Mouse (Mus musculus): ENCODE results near the gene Rhox4e. TPM values are rescaled to one million over a fixed set of nuclear protein-coding genes. Genes with fewer than 3 reads are reported as not detected.
"Not testable (repeated sequence)": the region's sequence is repeated elsewhere in the genome, so short reads cannot be mapped to it uniquely, and the experiment has no call there.

Gene Rhox4e
- total RNA-seq (2017) = not detected in 2 replicates

DNA sequence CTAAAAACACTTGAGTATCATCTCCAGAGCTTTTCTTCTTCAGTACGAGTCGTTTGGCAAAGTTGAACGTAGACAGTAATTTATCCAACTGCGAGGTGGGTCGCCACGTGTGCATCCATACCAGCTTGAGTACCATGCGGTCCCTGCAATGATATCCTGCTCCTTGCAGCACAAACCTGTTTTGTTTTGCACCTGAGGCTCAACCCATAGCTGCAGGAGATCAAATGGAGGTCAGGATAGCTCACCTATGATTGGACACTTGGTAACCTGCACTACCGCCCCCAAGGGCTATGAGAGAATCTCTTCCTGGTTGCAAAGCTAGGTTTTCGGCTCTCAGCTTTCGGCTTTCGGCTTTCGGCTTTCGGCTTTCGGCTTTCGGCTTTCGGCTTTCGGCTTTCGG is at the start of gene Rhox4e:
Rhox4e (plus strand) TSS at position 301 of the 400 bp plus-strand sequence.
- not testable (repeated sequence) for ATAC-seq (replicated peaks in 1 of 2; ENCODE audit: insufficient read depth in 1 of 2, low FRiP score in 2 of 2, low TSS enrichment in 1 of 2, low read depth in 1 of 2, poor library complexity in 2 of 2, severe bottlenecking in 2 of 2)

DNA sequence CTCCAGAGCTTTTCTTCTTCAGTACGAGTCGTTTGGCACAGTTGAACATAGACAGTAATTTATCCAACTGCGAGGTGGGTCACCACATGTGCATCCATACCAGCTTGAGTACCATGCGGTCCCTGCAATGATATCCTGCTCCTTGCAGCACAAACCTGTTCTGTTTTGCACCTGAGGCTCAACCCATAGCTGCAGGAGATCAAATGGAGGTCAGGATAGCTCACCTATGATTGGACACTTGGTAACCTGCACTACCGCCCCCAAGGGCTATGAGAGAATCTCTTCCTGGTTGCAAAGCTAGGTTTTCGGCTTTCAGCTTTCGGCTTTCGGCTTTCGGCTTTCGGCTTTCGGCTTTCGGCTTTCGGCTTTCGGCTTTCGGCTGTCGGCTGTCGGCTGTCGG is 43.2 kb upstream of the Rhox4e start, which contains the start of gene Rhox4d:
Rhox4d (plus strand) TSS at position 301 of the 400 bp plus-strand sequence.
- not testable (repeated sequence) for ATAC-seq (replicated peaks in 1 of 2; ENCODE audit: insufficient read depth in 1 of 2, low FRiP score in 2 of 2, low TSS enrichment in 1 of 2, low read depth in 1 of 2, poor library complexity in 2 of 2, severe bottlenecking in 2 of 2)

GRCm38 (mm10) chrX:37530152-37530551 is 27.1 kb upstream of the Rhox4e start, which contains the start of gene Rhox2e:
Gene Rhox2e, plus strand, starts transcription at chrX:37530452.
- not testable (repeated sequence) for ATAC-seq (replicated peaks in 1 of 2; ENCODE audit: insufficient read depth in 1 of 2, low FRiP score in 2 of 2, low TSS enrichment in 1 of 2, low read depth in 1 of 2, poor library complexity in 2 of 2, severe bottlenecking in 2 of 2)

GRCm38 (mm10) chrX:37541719-37542118 is 15.5 kb upstream of the Rhox4e start, which contains the start of gene Rhox3e:
Gene Rhox3e, plus strand, starts transcription at chrX:37542019.
- ATAC-seq (replicated peaks in 1 of 2; ENCODE audit: insufficient read depth in 1 of 2, low FRiP score in 2 of 2, low TSS enrichment in 1 of 2, low read depth in 1 of 2, poor library complexity in 2 of 2, severe bottlenecking in 2 of 2) = not testable (repeated sequence)

DNA sequence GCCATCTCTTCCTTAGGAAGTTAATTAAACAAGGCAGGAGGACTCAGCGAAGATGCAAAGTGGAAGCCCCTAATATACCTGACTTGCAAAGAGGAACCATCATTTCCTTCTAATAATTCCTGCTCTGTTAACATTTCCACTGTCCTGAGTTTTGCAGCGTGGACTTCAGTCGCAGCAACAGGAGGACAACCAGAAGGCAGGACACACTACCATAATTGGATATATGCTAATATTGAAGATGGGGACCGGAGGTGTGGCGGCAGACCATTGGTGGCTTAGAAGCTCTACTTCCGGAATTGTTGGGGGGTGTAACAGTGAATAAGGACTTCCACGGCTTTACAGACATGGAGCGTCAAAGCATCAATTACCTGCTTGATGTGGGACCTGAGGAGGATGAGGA is 13.9 kb downstream of the Rhox4e start, which contains the start of gene Rhox2f:
Rhox2f (plus strand) TSS at position 301 of the 400 bp plus-strand sequence.
- ATAC-seq (replicated peaks in 1 of 2; ENCODE audit: insufficient read depth in 1 of 2, low FRiP score in 2 of 2, low TSS enrichment in 1 of 2, low read depth in 1 of 2, poor library complexity in 2 of 2, severe bottlenecking in 2 of 2) = not testable (repeated sequence)

DNA sequence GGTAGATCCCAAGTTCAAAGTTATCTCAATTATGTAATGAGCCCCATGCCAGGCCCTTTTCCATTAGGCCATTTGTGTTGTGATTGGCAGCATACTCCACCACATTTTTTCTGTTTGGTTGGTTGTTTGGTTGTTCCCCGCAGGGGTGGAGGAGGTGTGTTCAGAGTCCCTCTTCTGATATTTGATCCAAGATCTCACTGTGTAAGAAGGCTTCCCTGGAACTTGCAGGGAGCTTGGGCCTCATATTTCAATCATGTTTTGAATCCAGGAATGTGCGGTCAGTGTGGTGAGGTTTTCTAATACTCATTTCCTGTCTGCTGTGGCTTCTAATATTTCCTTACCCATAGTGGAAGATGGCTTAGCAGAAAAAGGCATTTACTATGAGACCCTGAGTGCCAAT is 15.4 kb downstream of the Rhox4e start:
- not testable (repeated sequence) for ATAC-seq (replicated peaks in 1 of 2; ENCODE audit: insufficient read depth in 1 of 2, low FRiP score in 2 of 2, low TSS enrichment in 1 of 2, low read depth in 1 of 2, poor library complexity in 2 of 2, severe bottlenecking in 2 of 2)

DNA sequence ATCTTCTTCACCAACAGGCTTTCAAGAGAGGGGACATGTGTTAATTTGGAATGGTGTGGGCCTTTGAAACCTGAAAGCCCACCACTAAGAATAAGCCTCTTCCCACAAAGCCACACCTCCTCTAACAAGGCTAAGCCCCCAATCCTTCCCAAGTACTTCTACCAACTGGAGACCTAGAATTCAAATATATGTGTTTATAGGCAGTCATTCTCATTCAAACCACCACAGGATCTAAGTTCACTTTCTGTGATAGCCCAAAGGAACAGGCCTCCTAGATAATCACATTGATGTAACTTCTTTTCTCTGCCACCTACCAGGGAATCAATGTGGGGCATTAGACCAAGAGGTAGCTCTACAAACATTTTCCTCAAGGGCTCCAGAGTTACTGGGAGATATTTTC is 23.5 kb downstream of the Rhox4e start, which contains the start of gene Rhox3f:
Rhox3f (plus strand) TSS at position 301 of the 400 bp plus-strand sequence.
- not testable (repeated sequence) for ATAC-seq (replicated peaks in 1 of 2; ENCODE audit: insufficient read depth in 1 of 2, low FRiP score in 2 of 2, low TSS enrichment in 1 of 2, low read depth in 1 of 2, poor library complexity in 2 of 2, severe bottlenecking in 2 of 2)

DNA sequence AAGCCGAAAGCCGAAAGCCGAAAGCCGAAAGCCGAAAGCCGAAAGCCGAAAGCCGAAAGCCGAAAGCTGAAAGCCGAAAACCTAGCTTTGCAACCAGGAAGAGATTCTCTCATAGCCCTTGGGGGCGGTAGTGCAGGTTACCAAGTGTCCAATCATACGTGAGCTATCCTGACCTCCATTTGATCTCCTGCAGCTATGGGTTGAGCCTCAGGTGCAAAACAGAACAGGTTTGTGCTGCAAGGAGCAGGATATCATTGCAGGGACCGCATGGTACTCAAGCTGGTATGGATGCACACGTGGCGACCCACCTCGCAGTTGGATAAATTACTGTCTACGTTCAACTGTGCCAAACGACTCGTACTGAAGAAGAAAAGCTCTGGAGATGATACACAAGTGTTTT is 50.4 kb downstream of the Rhox4e start, which contains the start of gene Rhox4f:
Rhox4f (minus strand) TSS at position 101 of the 400 bp plus-strand sequence.
- not testable (repeated sequence) for ATAC-seq (replicated peaks in 1 of 2; ENCODE audit: insufficient read depth in 1 of 2, low FRiP score in 2 of 2, low TSS enrichment in 1 of 2, low read depth in 1 of 2, poor library complexity in 2 of 2, severe bottlenecking in 2 of 2)

Other genes with a start within 250 kb of the Rhox4e start
- not detected in 2 replicates for gene Rhox3a2, start 177.4 kb upstream of the Rhox4e start, total RNA-seq (2017)
- not detected in 2 replicates for gene Rhox4a2, start 166.6 kb upstream of the Rhox4e start, total RNA-seq (2017)
- not detected in 2 replicates for gene Rhox2b, start 145.3 kb upstream of the Rhox4e start, total RNA-seq (2017)
- gene Rhox4b, start 124.9 kb upstream of the Rhox4e start, total RNA-seq (2017) = not detected in 2 replicates
- gene Rhox2c, start 103.7 kb upstream of the Rhox4e start, total RNA-seq (2017) = not detected in 2 replicates
- not detected in 2 replicates for gene Rhox3c, start 98.8 kb upstream of the Rhox4e start, total RNA-seq (2017)
- not detected in 2 replicates for gene Rhox4c, start 77.1 kb upstream of the Rhox4e start, total RNA-seq (2017)
- gene Rhox2d, start 64.0 kb upstream of the Rhox4e start, total RNA-seq (2017) = not detected in 2 replicates
- not detected in 2 replicates for gene Rhox4d, start 43.1 kb upstream of the Rhox4e start, total RNA-seq (2017)
- not detected in 2 replicates for gene Rhox2e, start 27.0 kb upstream of the Rhox4e start, total RNA-seq (2017)
- gene Rhox3e, start 15.4 kb upstream of the Rhox4e start, total RNA-seq (2017) = not detected in 2 replicates
- gene Rhox2f, start 14.0 kb downstream of the Rhox4e start, total RNA-seq (2017) = not detected in 2 replicates
- gene Rhox3f, start 23.6 kb downstream of the Rhox4e start, total RNA-seq (2017) = not detected in 2 replicates
- gene Rhox4f, start 50.3 kb downstream of the Rhox4e start, total RNA-seq (2017) = not detected in 2 replicates
- not detected in 2 replicates for gene Rhox3g, start 71.2 kb downstream of the Rhox4e start, total RNA-seq (2017)
- gene Rhox2g, start 86.1 kb downstream of the Rhox4e start, total RNA-seq (2017) = not detected in 2 replicates
- gene Rhox4g, start 93.9 kb downstream of the Rhox4e start, total RNA-seq (2017) = not detected in 2 replicates
- gene Rhox3h, start 111.4 kb downstream of the Rhox4e start, total RNA-seq (2017) = not detected in 2 replicates
- not detected in 2 replicates for gene Rhox2h, start 115.9 kb downstream of the Rhox4e start, total RNA-seq (2017)
- gene Rhox5, start 247.4 kb downstream of the Rhox4e start, total RNA-seq (2017) = not detected in 2 replicates